Mouse (Mus musculus) CH12F3 (cell line): ENCODE results near the gene Cfap77.

Experiments used
- in situ Hi-C: fragments of 300-500 bp; cut with MboI; formaldehyde crosslinking; loops from 2 replicates; pipeline ENCODE4 v1.14.3; 2020; ENCODE audit warnings: low sequenced_read_pairs

Gene Cfap77

GRCm38 (mm10) chr2:29052943-29053454 is 1.9 kb downstream of the Cfap77 start:
- in situ Hi-C loops = loop anchor here (5.0 kb wide), 1 partner anchor 131 kb away; no protein-coding TSS in a partner anchor

GRCm38 (mm10) chr2:29051932-29052331 is 2.9 kb downstream of the Cfap77 start:
- in situ Hi-C loops = loop anchor here (5.0 kb wide), 1 partner anchor 130 kb away; no protein-coding TSS in a partner anchor

GRCm38 (mm10) chr2:29046151-29046550 is 8.7 kb downstream of the Cfap77 start:
- in situ Hi-C loops = loop anchor here (10.0 kb wide), 1 partner anchor 291 kb away; no protein-coding TSS in a partner anchor

GRCm38 (mm10) chr2:29042124-29042523 is 12.7 kb downstream of the Cfap77 start:
- in situ Hi-C loops = loop anchor here (10.0 kb wide), 1 partner anchor 287 kb away; no protein-coding TSS in a partner anchor

- in situ Hi-C loops = loop anchor here (10.0 kb wide), 1 partner anchor 287 kb away; no protein-coding TSS in a partner anchor
These were observed 13.4 kb downstream of the Cfap77 start for GRCm38 (mm10) chr2:29041477-29041768.

- in situ Hi-C loops = loop anchor here (10.0 kb wide), 1 partner anchor 286 kb away; no protein-coding TSS in a partner anchor
These were observed 14.0 kb downstream of the Cfap77 start for GRCm38 (mm10) chr2:29040594-29041476.

GRCm38 (mm10) chr2:29039741-29040140 is 15.1 kb downstream of the Cfap77 start:
- in situ Hi-C loops = loop anchor here (10.0 kb wide), 1 partner anchor 285 kb away; no protein-coding TSS in a partner anchor

GRCm38 (mm10) chr2:29035698-29036097 is 19.2 kb downstream of the Cfap77 start:
- in situ Hi-C loops = no loop called here

GRCm38 (mm10) chr2:29034542-29035475 is 20.1 kb downstream of the Cfap77 start:
- in situ Hi-C loops = no loop called here

- in situ Hi-C loops = no loop called here
These were observed 22.9 kb downstream of the Cfap77 start for GRCm38 (mm10) chr2:29031951-29032350.

- in situ Hi-C loops = no loop called here
These were observed 24.7 kb downstream of the Cfap77 start for GRCm38 (mm10) chr2:29030048-29030734.

- in situ Hi-C loops = no loop called here
These were observed 29.6 kb downstream of the Cfap77 start for GRCm38 (mm10) chr2:29025284-29025683.

- in situ Hi-C loops = no loop called here
These were observed 31.9 kb downstream of the Cfap77 start for GRCm38 (mm10) chr2:29023001-29023400.

GRCm38 (mm10) chr2:29021025-29021424 is 33.8 kb downstream of the Cfap77 start:
- in situ Hi-C loops = no loop called here

GRCm38 (mm10) chr2:29018680-29019079 is 36.2 kb downstream of the Cfap77 start:
- in situ Hi-C loops = no loop called here

- in situ Hi-C loops = no loop called here
These were observed 38.0 kb downstream of the Cfap77 start for GRCm38 (mm10) chr2:29016599-29017587.

- in situ Hi-C loops = no loop called here
These were observed 42.3 kb downstream of the Cfap77 start for GRCm38 (mm10) chr2:29012523-29012922.

GRCm38 (mm10) chr2:29007656-29008055 is 47.2 kb downstream of the Cfap77 start:
- in situ Hi-C loops = no loop called here

GRCm38 (mm10) chr2:29006455-29007034 is 48.3 kb downstream of the Cfap77 start:
- in situ Hi-C loops = no loop called here
